27 mouse cellular contexts compared by ENCODE assay signal in genomic region chr3:29366907-29367306, GRCm38 (mm10).
DNase-seq lines count a peak whose midpoint lies in the region; ATAC-seq lines count a peak whose summit lies in the region.
"Had no signal": no experiment of that assay in that cellular context is flagged by ENCODE, and none has a peak within 500 bp of the region (broad histone marks: within the 10 kb centered on the region; RNA-seq: fewer than 3 reads in every experiment).

No protein-coding gene starts in this region.

- H3K27ac ChIP-seq in embryonic facial prominence, embryonic 14.5 days (replicated peaks; ENCODE audit: low read depth, low read length), result no peak overlapping the region
- no peak overlapping the region for H3K27ac ChIP-seq in embryonic facial prominence, embryonic 10.5 days (replicated peaks)
- H3K27ac ChIP-seq in limb, embryonic 13.5 days, result no peak overlapping the region
- no peak overlapping the region for H3K27ac ChIP-seq in limb, embryonic 10.5 days
- H3K27ac ChIP-seq in midbrain, embryonic 16.5 days (ENCODE audit: low read length), result no peak overlapping the region
- H3K27ac ChIP-seq in midbrain, embryonic 10.5 days (replicated peaks), result no peak overlapping the region
- H3K27ac ChIP-seq: embryonic facial prominence, embryonic 15.5 days; forebrain, embryonic 13.5 days; heart, adult 2 months; heart, embryonic 10.5 days; heart, embryonic 13.5 days; hindbrain, embryonic 14.5 days; hindbrain, postnatal 0 days had no signal

- H3K27me3 ChIP-seq in embryonic facial prominence, embryonic 14.5 days (replicated peaks; ENCODE audit: control insufficient read depth, insufficient read depth, low read length), result no peaks in the 10 kb centered on the region
- H3K27me3 ChIP-seq in embryonic facial prominence, embryonic 10.5 days (replicated peaks; ENCODE audit: low read depth, poor library complexity, severe bottlenecking), result no peaks in the 10 kb centered on the region
- H3K27me3 ChIP-seq in limb, embryonic 13.5 days, result no peaks in the 10 kb centered on the region
- H3K27me3 ChIP-seq in limb, embryonic 10.5 days (ENCODE audit: low read depth, poor library complexity, severe bottlenecking), result no peaks in the 10 kb centered on the region
- no peaks in the 10 kb centered on the region for H3K27me3 ChIP-seq in midbrain, embryonic 16.5 days (ENCODE audit: control insufficient read depth, insufficient read depth, low read depth, low read length)
- no peaks in the 10 kb centered on the region for H3K27me3 ChIP-seq in midbrain, embryonic 10.5 days (ENCODE audit: low read depth, poor library complexity, severe bottlenecking)
- H3K27me3 ChIP-seq: embryonic facial prominence, embryonic 15.5 days; forebrain, embryonic 13.5 days; heart, embryonic 13.5 days had no signal

- H3K9ac ChIP-seq in embryonic facial prominence, embryonic 14.5 days (ENCODE audit: low read depth, low read length), result no peak overlapping the region
- H3K9ac ChIP-seq in limb, embryonic 13.5 days, result no peak overlapping the region
- H3K9ac ChIP-seq in midbrain, embryonic 16.5 days (ENCODE audit: low read depth, low read length), result no peak overlapping the region
- H3K9ac ChIP-seq: embryonic facial prominence, embryonic 15.5 days; forebrain, embryonic 13.5 days; heart, embryonic 13.5 days; hindbrain, embryonic 14.5 days had no signal

- no peak for ATAC-seq in embryonic facial prominence, embryonic 14.5 days (ENCODE audit: low read depth)
- ATAC-seq in limb, embryonic 13.5 days (ENCODE audit: low FRiP score, low read depth), result no peak
- ATAC-seq in midbrain, embryonic 16.5 days, result peak; percentile 67; the same call in 1 of the 2 replicates
- ATAC-seq in cerebellum, adult (ENCODE audit: insufficient number of reproducible peaks, low FRiP score, low TSS enrichment), result no peak
- ATAC-seq: activated CD4-positive, CD25-positive, alpha-beta regulatory T cell, adult 4 months; forebrain, embryonic 13.5 days; hindbrain, postnatal 0 days; inflammation-experienced regulatory T-cells, adult 6 months had no signal

- H3K4me2 ChIP-seq in embryonic facial prominence, embryonic 14.5 days (ENCODE audit: low read depth, low read length), result no peak overlapping the region
- H3K4me2 ChIP-seq in limb, embryonic 13.5 days (replicated peaks), result peak overlapping the region; percentile 25
- H3K4me2 ChIP-seq in midbrain, embryonic 16.5 days (ENCODE audit: low read length), result peak overlapping the region; percentile 1; the same call in 1 of the 2 replicates
- H3K4me2 ChIP-seq: embryonic facial prominence, embryonic 15.5 days; forebrain, embryonic 13.5 days; heart, embryonic 13.5 days; hindbrain, embryonic 14.5 days had no signal

- H3K9me3 ChIP-seq in embryonic facial prominence, embryonic 14.5 days (ENCODE audit: control insufficient read depth, low read length), result no peaks in the 10 kb centered on the region
- H3K9me3 ChIP-seq in embryonic facial prominence, embryonic 10.5 days, result no peaks in the 10 kb centered on the region
- no peaks in the 10 kb centered on the region for H3K9me3 ChIP-seq in limb, embryonic 13.5 days
- H3K9me3 ChIP-seq in limb, embryonic 10.5 days (replicated peaks), result no peaks in the 10 kb centered on the region
- no peaks in the 10 kb centered on the region for H3K9me3 ChIP-seq in midbrain, embryonic 16.5 days (replicated peaks; ENCODE audit: control insufficient read depth, low read length, poor library complexity, severe bottlenecking)
- no peaks in the 10 kb centered on the region for H3K9me3 ChIP-seq in midbrain, embryonic 10.5 days (replicated peaks)
- H3K9me3 ChIP-seq: embryonic facial prominence, embryonic 15.5 days; forebrain, embryonic 13.5 days; heart, embryonic 10.5 days; heart, embryonic 13.5 days had no signal

- H3K4me3 ChIP-seq in embryonic facial prominence, embryonic 14.5 days (ENCODE audit: low read depth, low read length), result no peak overlapping the region
- no peak overlapping the region for H3K4me3 ChIP-seq in embryonic facial prominence, embryonic 10.5 days
- no peak overlapping the region for H3K4me3 ChIP-seq in limb, embryonic 13.5 days
- no peak overlapping the region for H3K4me3 ChIP-seq in limb, embryonic 10.5 days
- H3K4me3 ChIP-seq in midbrain, embryonic 16.5 days (ENCODE audit: low read depth, low read length), result no peak overlapping the region
- no peak overlapping the region for H3K4me3 ChIP-seq in midbrain, embryonic 10.5 days
- H3K4me3 ChIP-seq: embryonic facial prominence, embryonic 15.5 days; forebrain, embryonic 13.5 days; heart, adult 2 months; heart, embryonic 10.5 days; heart, embryonic 13.5 days had no signal

- 43% methylated on average over 8 of the region's 8 CpGs for WGBS in embryonic facial prominence, embryonic 14.5 days
- WGBS in embryonic facial prominence, embryonic 10.5 days, result 65% methylated on average over 8 of the region's 8 CpGs
- WGBS in limb, embryonic 13.5 days, result 42% methylated on average over 8 of the region's 8 CpGs
- 77% methylated on average over 8 of the region's 8 CpGs for WGBS in limb, embryonic 10.5 days
- 21% methylated on average over 8 of the region's 8 CpGs for WGBS in midbrain, embryonic 16.5 days
- 75% methylated on average over 8 of the region's 8 CpGs for WGBS in midbrain, embryonic 10.5 days

- DNase-seq in embryonic facial prominence, embryonic 14.5 days (ENCODE audit: low spot score), result peak; percentile 36
- DNase-seq in embryonic facial prominence, embryonic 10.5 days (ENCODE audit: low spot score), result no peak
- DNase-seq in limb, embryonic 10.5 days (ENCODE audit: low spot score), result no peak
- DNase-seq in midbrain, embryonic 10.5 days (ENCODE audit: low spot score), result no peak
- DNase-seq: adrenal gland, adult 8-10 months; adrenal gland, postnatal 25 days; cerebellum, adult 11-12 months; cerebellum, adult 8-10 months; cerebellum, postnatal 10 days; cerebellum, postnatal 36 days; embryo, embryonic 11 days; gastrocnemius, postnatal 10 days; gastrocnemius, postnatal 36 days; heart, adult 2 months; heart, postnatal 14 days; heart, postnatal 4 days had no signal

- H3K4me1 ChIP-seq in embryonic facial prominence, embryonic 14.5 days (ENCODE audit: control insufficient read depth, insufficient read depth, low read length), result no peaks in the 10 kb centered on the region
- no peaks in the 10 kb centered on the region for H3K4me1 ChIP-seq in embryonic facial prominence, embryonic 10.5 days
- peaks cover 13% of the 10 kb centered on the region for H3K4me1 ChIP-seq in limb, embryonic 13.5 days
- H3K4me1 ChIP-seq in limb, embryonic 10.5 days, result 0 out of 2 replicates have a peak, but pooled peaks cover 2% of the 10 kb centered on the region
- 0 out of 2 replicates have a peak, but pooled peaks cover 3% of the 10 kb centered on the region for H3K4me1 ChIP-seq in midbrain, embryonic 16.5 days (ENCODE audit: control insufficient read depth, insufficient read depth, low read length)
- H3K4me1 ChIP-seq in midbrain, embryonic 10.5 days, result 0 out of 2 replicates have a peak, but pooled peaks cover 5% of the 10 kb centered on the region
- H3K4me1 ChIP-seq: embryonic facial prominence, embryonic 15.5 days; forebrain, embryonic 13.5 days; heart, embryonic 10.5 days; heart, embryonic 13.5 days had no signal

- H3K36me3 ChIP-seq in embryonic facial prominence, embryonic 14.5 days (ENCODE audit: control insufficient read depth, insufficient read depth, low read length), result no peaks in the 10 kb centered on the region
- H3K36me3 ChIP-seq in embryonic facial prominence, embryonic 10.5 days (replicated peaks), result no peaks in the 10 kb centered on the region
- no peaks in the 10 kb centered on the region for H3K36me3 ChIP-seq in limb, embryonic 13.5 days
- no peaks in the 10 kb centered on the region for H3K36me3 ChIP-seq in limb, embryonic 10.5 days
- no peaks in the 10 kb centered on the region for H3K36me3 ChIP-seq in midbrain, embryonic 16.5 days (ENCODE audit: control insufficient read depth, insufficient read depth, low read length)
- H3K36me3 ChIP-seq in midbrain, embryonic 10.5 days, result no peaks in the 10 kb centered on the region
- H3K36me3 ChIP-seq: embryonic facial prominence, embryonic 15.5 days; heart, embryonic 10.5 days; heart, embryonic 13.5 days had no signal
